Mouse (Mus musculus) liver, adult 2 months (tissue): ENCODE results near the gene Cdk11b.

ENCODE experiments used
- CTCF ChIP-seq: fragments of 200-500 bp; IDR thresholded peaks from 2 replicates; pipeline ENCODE4 v1.5.1; 2011; ENCODE audit warnings: low read depth, low read length, control low read depth
- POLR2A ChIP-seq: fragments of 200-500 bp; IDR thresholded peaks from 2 replicates; pipeline ENCODE4 v1.6.1; 2011; ENCODE audit warnings: low read length, control low read depth; ENCODE audit not compliant: insufficient read depth; ENCODE audit errors: extremely low read depth

- TF ChIP-seq CTCF (no peak), POLR2A (no peak)
Observed at GRCm38 (mm10) chr4:155651553-155652269, 27.1 kb downstream of the Cdk11b start.
